Mouse (Mus musculus) bone marrow macrophage, adult 2 months (primary cell): ENCODE measurements around the gene Psip1. TPM values are rescaled to one million over a fixed set of nuclear protein-coding genes. Genes with fewer than 3 reads are reported as not detected.
"Not testable (repeated sequence)": the region's sequence is repeated elsewhere in the genome, so short reads cannot be mapped to it uniquely, and the experiment has no call there.

Experiments
- H3K27ac ChIP-seq: 2 replicates; pipeline ENCODE4 v1.5.1; 2012; ENCODE audit warnings: low read depth, low read length; ENCODE audit not compliant: insufficient read depth
- H3K4me1 ChIP-seq: 2 replicates; pipeline ENCODE4 v1.6.1; 2012; ENCODE audit warnings: low read length; ENCODE audit not compliant: control insufficient read depth, insufficient read depth
- H3K4me3 ChIP-seq: 2 replicates; pipeline ENCODE4 v1.5.1; 2012; ENCODE audit warnings: mild to moderate bottlenecking, low read length, moderate library complexity; ENCODE audit not compliant: insufficient read depth
- CTCF ChIP-seq: IDR thresholded peaks from 2 replicates; pipeline ENCODE4 v1.5.1; 2012; ENCODE audit warnings: low read depth, mild to moderate bottlenecking, low read length, moderate library complexity
- POLR2A ChIP-seq: IDR thresholded peaks from 2 replicates; pipeline ENCODE4 v1.6.1; 2012; ENCODE audit warnings: mild to moderate bottlenecking, low read depth, low read length, borderline replicate concordance
- polyA plus RNA-seq: library from polyadenylated mRNA; stranded (reverse); fragments of >200 nt; gene quantifications from 2 replicates; pipeline ENCODE4 v1.2.4, GENCODE M21; 2012; ENCODE audit not compliant: missing spikeins, insufficient read depth, insufficient read length

Gene Psip1
- polyA plus RNA-seq, 1 experiment, result 51.5 TPM

DNA sequence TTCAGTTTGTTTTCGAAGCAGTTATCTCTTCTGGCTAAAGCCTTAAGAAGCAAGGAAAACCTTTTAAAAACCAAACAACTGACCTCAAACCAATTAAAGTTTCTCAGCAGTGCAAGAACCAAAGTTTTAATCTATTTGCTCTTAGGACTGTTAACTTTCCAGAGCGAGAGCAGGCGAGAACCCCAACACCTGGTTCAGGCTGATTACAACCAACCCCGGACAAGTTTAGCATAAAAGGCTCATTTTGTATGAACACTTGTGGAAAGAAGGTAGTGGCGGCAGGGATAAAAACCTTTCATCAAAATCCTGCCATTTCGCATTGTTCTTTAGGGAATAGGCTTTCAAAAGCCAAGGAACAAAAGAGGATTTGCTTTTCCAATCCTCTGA is 38.2 kb upstream of the Psip1 start:
- TF ChIP-seq POLR2A, result no peak
- no peak for TF ChIP-seq CTCF
- Histone ChIP-seq H3K27ac (no peak overlapping the region), H3K4me1 (peaks cover 7% of the 10 kb centered on the region), H3K4me3 (peak overlapping the region; percentile 68)

DNA sequence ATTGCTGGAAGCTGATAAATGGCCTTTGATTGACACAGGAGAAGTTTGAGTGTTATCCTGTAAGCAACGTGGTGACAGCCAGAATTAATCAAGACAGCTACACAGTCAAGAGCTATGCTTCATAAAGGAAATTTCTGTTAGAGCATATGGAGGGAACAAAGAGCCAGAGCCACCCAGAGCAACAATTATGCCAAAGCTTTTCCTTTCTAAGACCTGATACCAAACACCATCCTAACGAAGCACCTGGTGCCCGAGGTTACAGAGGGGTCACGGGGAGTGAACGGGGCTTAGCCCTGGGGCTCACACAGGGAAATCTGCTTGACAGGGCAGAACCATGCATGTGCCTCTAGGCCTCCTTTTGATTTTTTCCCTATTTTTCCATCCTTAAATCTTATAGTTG is 35.8 kb upstream of the Psip1 start:
- Histone ChIP-seq H3K27ac (no peak overlapping the region), H3K4me3 (no peak overlapping the region), H3K4me1 (peaks cover 7% of the 10 kb centered on the region)
- TF ChIP-seq POLR2A, result no peak
- no peak for TF ChIP-seq CTCF

DNA sequence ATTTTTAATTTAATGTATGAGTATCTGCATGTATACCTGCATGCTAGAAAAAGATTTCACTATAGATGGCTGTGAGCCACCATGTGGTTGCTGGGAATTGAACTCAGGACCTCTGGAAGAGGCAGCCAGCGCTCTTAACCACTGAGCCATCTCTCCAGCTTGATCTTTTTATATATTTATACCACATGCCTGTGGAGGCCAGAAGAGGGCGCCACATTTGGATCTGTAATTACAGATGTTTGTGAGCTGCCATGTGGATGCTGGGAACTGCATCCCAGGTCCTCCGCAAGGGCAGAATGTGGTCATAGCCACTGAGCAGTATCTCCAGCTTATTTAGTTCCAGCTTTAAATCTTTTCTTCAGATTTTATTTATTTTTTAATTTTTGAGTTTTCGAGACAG is 34.0 kb upstream of the Psip1 start:
- Histone ChIP-seq H3K27ac (no peak overlapping the region), H3K4me1 (peaks cover 3% of the 10 kb centered on the region; the same call in 1 of the 2 replicates), H3K4me3 (no peak overlapping the region)
- TF ChIP-seq CTCF (no peak), POLR2A (no peak)

DNA sequence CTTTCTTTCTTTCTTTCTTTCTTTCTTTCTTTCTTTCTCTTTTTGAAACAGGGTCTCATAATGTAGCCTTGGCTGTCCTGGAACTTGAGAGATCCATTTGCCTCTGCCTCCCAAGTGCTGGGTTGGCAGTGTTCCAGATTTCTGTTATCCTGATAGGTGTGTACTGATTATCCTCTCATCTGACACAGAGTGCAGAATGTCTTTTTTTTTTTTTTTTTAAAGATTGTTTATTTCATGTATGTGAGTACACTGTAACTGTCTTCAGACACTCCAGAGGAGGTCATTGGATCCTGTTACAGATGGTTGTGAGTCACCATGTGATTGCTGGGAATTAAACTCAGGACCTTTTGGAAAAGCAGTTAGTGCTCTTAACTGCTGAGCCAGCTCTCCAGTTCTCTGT is 33.5 kb upstream of the Psip1 start:
- Histone ChIP-seq H3K4me3 (no peak overlapping the region), H3K4me1 (peaks cover 3% of the 10 kb centered on the region; the same call in 1 of the 2 replicates), H3K27ac (no peak overlapping the region)
- TF ChIP-seq POLR2A (no peak), CTCF (no peak)

DNA sequence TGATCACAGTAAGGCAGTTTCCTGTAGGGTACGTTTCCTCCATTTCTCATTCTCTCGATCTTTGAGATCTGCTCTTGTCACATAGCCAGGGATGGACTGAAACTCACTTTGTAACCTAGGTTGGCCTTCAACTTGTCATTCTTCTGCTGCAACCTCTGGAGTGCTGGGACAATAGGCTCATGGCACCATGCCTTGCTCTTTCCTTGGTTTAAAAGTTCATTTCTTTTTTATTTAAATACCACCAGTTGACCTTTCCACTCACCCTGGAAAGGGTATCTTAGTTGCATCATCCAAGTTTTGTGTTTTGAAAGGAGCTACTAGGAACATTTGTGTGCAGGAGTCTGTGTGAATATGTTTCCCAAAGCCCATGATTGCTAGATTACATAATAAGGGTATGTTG is 32.9 kb upstream of the Psip1 start:
- Histone ChIP-seq H3K27ac (no peak overlapping the region), H3K4me1 (no peaks in the 10 kb centered on the region), H3K4me3 (no peak overlapping the region)
- TF ChIP-seq POLR2A, result no peak
- TF ChIP-seq CTCF, result no peak

DNA sequence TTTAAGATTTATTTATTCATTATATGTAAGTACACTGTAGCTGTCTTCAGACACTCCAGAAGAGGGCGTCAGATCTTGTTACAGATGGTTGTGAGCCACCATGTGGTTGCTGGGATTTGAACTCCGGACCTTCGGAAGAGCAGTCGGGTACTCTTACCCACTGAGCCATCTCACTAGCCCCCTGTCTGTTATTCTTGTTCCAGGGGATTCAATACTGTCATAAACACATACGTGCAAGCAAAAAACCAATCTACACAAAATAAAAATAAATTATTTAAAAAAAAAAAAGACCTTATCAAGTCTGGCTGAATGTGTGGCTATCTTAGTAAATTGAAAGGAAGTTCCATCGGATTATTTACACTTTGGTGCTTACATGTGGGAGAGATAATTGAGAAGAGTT is 29.9 kb upstream of the Psip1 start:
- H3K4me3 ChIP-seq, H3K4me1 ChIP-seq: not testable (repeated sequence)

DNA sequence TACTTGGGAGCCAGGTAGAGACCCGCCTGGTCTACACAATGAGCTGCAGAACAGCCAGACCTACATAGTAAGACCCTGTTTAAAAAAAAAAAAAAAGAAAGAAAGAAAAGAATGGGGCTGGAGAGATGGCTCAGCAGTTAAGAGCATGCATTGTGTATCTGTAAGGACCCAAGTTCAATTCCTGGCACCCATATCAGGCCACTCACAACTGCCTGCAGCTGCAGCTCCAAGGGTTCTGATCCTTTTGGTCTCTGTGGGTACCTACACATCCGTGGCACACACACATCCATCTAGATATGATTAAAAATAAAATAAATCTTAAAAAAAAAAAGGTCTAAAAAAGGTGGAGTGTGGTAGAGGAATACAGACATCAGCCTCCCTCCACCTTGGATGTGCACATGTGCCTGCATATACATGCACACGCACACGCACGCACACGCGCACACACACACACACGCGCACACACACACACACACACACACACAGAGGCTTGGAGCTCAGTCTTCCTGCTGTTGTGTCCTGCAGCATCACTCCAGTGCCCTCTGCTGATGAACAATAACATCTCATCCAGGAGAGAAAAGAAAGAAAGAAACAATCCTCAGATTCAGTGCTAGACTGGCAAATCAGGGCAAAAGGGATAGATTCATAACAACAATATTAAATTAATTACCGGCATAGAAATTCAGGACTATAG is 28.9 kb upstream of the Psip1 start:
- Histone ChIP-seq H3K27ac (no peak overlapping the region), H3K4me1 (no peaks in the 10 kb centered on the region), H3K4me3 (no peak overlapping the region)
- TF ChIP-seq POLR2A, result no peak
- no peak for TF ChIP-seq CTCF

More for the DNA sequence above, 29.9 kb upstream of the Psip1 start:
- H3K27ac ChIP-seq, result not testable (repeated sequence)

DNA sequence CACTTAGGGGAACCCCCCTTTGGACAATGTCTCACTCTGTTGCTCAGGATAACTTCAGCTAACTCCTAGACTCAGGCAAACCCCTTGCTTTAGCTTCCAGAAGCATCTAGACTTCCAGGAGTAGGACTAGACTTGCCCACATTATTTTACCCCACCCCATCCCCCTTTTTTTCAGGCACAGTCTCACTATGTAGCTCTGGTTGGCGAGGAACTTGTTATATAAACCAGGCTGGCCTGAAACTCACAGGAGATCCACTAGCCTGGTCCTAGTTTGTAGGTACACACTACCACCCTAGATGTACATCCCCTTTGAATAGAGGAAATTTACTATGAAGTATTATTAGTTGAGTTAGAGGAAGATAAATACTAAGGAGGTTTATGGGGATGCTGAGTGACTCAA is 27.9 kb upstream of the Psip1 start:
- Histone ChIP-seq H3K4me1 (no peaks in the 10 kb centered on the region), H3K27ac (no peak overlapping the region), H3K4me3 (no peak overlapping the region)
- TF ChIP-seq CTCF, result no peak
- no peak for TF ChIP-seq POLR2A

DNA sequence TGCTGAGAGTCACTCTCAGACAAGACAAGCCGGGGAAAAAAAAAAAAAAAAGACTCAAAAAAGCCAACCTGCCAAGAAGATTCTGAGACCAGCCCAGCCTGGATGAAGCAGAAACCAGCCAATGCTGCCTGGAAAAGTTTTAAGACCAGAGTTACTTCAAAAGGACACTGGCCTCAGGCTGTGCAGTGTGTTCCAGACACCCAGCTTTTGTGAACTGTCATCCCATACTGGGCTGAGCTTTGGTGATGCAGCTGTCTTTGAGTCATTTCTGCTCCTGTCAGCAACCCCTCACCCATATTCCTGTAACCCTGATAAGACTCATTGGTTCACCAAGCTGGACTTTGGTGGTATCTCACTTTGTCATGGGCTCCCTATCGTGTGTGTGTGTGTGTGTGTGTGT is 26.4 kb upstream of the Psip1 start:
- H3K27ac ChIP-seq, result no peak overlapping the region
- no peaks in the 10 kb centered on the region for H3K4me1 ChIP-seq
- H3K4me3 ChIP-seq, result no peak overlapping the region
- no peak for TF ChIP-seq CTCF
- no peak for TF ChIP-seq POLR2A

DNA sequence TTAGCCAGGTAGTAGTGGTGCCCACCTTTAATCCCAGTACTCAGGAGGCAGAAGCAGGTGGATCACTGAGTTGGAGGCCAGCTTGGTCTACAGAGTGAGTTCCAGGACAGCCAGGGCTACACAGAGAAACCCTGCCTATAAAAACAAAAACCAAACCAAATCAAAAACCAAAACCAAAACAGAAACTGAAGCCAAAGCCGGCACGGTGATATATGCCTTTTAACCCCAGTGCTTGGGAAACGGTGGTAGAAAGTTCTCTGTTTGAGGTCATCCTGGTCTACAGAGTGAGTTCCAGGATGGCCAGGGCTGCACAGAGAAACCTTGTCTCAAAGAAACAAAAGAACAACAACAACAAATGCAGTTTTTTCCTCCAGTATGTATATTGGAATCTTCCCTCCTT is 26.0 kb upstream of the Psip1 start:
- TF ChIP-seq CTCF (no peak), POLR2A (no peak)
- no peaks in the 10 kb centered on the region for H3K4me1 ChIP-seq
- no peak overlapping the region for H3K27ac ChIP-seq
- no peak overlapping the region for H3K4me3 ChIP-seq

DNA sequence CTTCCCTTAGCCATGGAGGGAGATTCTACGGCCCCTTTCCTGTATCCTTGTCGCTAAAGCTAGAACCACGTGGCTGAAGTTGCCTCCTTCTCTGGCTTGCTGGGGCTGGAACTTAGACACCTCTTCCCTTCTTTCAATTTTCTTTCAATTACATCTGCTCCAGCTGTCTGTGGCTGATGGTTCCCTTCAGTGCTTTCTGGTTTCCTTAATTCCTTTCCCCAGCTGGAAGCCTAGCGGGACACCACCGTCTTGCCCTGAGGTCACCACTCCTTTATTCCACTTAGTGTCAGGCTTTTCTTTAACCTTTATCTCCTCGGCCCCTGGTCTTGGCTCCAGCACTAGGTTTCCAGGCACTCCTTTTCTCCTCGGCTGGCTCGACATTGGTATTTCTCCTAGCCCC is 24.8 kb upstream of the Psip1 start:
- no peaks in the 10 kb centered on the region for H3K4me1 ChIP-seq
- TF ChIP-seq POLR2A, result no peak
- TF ChIP-seq CTCF, result no peak
- no peak overlapping the region for H3K27ac ChIP-seq
- no peak overlapping the region for H3K4me3 ChIP-seq
